In the genomic region with DNA sequence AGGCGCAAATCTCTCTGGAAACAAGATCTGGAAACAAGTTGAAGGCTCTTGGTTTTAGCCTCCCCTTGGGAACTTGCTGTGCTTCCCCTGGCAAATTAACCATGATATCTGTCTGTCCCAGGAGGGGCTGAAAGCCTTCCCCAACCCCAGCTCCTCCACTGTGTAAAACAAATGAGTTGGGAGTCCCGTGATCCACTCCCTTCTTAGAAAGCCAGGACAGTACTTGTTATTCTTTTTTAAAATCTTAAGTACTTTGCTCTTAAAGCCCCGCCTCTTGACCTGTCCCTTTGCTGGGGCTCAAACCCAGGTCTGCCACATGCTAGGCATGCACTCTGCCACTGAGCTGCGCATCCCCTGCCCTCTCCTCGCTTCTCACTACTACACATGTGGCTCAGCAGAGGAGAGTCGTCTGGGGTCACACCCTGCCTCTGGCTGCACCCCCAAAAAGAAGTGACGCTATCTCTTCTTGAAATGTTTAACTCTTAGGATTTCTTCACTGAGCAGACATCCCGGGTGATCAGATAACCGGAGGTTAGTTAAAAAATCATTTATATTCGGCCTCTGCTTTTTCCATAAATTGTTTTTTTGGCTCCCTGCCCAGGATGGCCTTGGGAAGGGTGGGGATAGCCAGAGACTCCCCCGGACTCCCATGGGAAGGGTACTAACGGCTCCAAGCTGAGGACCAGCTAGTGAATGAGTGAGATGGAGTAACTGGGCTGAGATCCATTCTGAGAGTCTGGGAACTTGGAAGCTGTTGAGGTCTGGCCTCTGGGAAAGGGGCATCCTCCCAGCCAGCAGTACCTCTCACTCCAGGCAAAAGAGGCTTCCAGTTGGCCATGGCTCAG, we compare ENCODE assay signal across 15 mouse cellular contexts. TPM values are rescaled to one million over a fixed set of nuclear protein-coding genes. Genes with fewer than 3 reads are reported as not detected.
DNase-seq lines count a peak whose midpoint lies in the region; ATAC-seq lines count a peak whose summit lies in the region.
"Had no signal": no experiment of that assay in that cellular context is flagged by ENCODE, and none has a peak within 500 bp of the region (broad histone marks: within the 10 kb centered on the region; RNA-seq: fewer than 3 reads in every experiment).

No protein-coding gene starts in this region.

- peaks cover 37% of the 10 kb centered on the region for H3K4me1 ChIP-seq in intestine, embryonic 15.5 days (replicated peaks)

- no peak overlapping the region for H3K4me3 ChIP-seq in intestine, embryonic 15.5 days (replicated peaks)
- H3K4me3 ChIP-seq: embryonic facial prominence, embryonic 12.5 days; forebrain, embryonic 12.5 days; heart, embryonic 13.5 days; hindbrain, embryonic 15.5 days had no signal

- DNase-seq in heart, postnatal 4 days = peak; percentile 47
- no peak for DNase-seq in heart, adult 8-10 months (ENCODE audit: low spot score)
- DNase-seq in ovary, adult 18-20 months (ENCODE audit: low spot score) = peak; percentile 53
- DNase-seq in ovary, postnatal 10 days (ENCODE audit: low spot score) = no peak
- DNase-seq in testis, postnatal 14 days (ENCODE audit: low spot score) = peak; percentile 46
- DNase-seq in frontal cortex, postnatal 25 days (ENCODE audit: low spot score in 2 of 2) = no peak
- DNase-seq: cerebellum, adult 9-10 months; kidney, postnatal 10 days; right cerebral cortex, postnatal 25 days had no signal

- WGBS in intestine, embryonic 15.5 days = 28% methylated on average over 12 of the region's 12 CpGs

- H3K27me3 ChIP-seq in intestine, embryonic 15.5 days (replicated peaks) = no peaks in the 10 kb centered on the region
- H3K27me3 ChIP-seq: embryonic facial prominence, embryonic 12.5 days; forebrain, embryonic 12.5 days; heart, embryonic 13.5 days; hindbrain, embryonic 15.5 days had no signal

- no peak overlapping the region for H3K9ac ChIP-seq in intestine, embryonic 15.5 days
- H3K9ac ChIP-seq: embryonic facial prominence, embryonic 12.5 days; forebrain, embryonic 12.5 days; heart, embryonic 13.5 days; hindbrain, embryonic 15.5 days had no signal

- no peaks in the 10 kb centered on the region for H3K9me3 ChIP-seq in intestine, embryonic 15.5 days
- H3K9me3 ChIP-seq: embryonic facial prominence, embryonic 12.5 days; forebrain, embryonic 12.5 days; heart, embryonic 13.5 days; hindbrain, embryonic 15.5 days had no signal

- no peaks in the 10 kb centered on the region for H3K36me3 ChIP-seq in intestine, embryonic 15.5 days
- H3K36me3 ChIP-seq: embryonic facial prominence, embryonic 12.5 days; forebrain, embryonic 12.5 days; heart, embryonic 13.5 days; hindbrain, embryonic 15.5 days had no signal

- 0 out of 2 replicates have a peak overlapping the region, but pooled peaks have one; percentile 3 for H3K4me2 ChIP-seq in intestine, embryonic 15.5 days (replicated peaks)
- H3K4me2 ChIP-seq: embryonic facial prominence, embryonic 12.5 days; forebrain, embryonic 12.5 days; heart, embryonic 13.5 days; hindbrain, embryonic 15.5 days had no signal

- H3K27ac ChIP-seq in intestine, embryonic 15.5 days = peak overlapping the region; percentile 61
- H3K27ac ChIP-seq: embryonic facial prominence, embryonic 12.5 days; forebrain, embryonic 12.5 days; heart, embryonic 13.5 days; hindbrain, embryonic 15.5 days had no signal

- no peak for ATAC-seq in intestine, embryonic 15.5 days

RNA-seq across cellular contexts. Expression of a gene that starts 9.0 kb away (rescaled TPM):
- total RNA-seq in heart, postnatal 4 days (2021) = 10 to 100 TPM; 42.7 to 49.0 TPM
- total RNA-seq in heart, adult 8-10 months (2022) = 10 to 100 TPM; 25.4 to 29.3 (median 27.4) TPM
- 32.2 and 32.7 TPM in 2 replicates for polyA plus RNA-seq in intestine, embryonic 15.5 days (2015; fragmentation: Nextera tagmentation; extraction: Ambion mirVana)

RNA-seq across cellular contexts. Expression of a gene that starts 55.7 kb away (rescaled TPM):
- 1 to 10 TPM in 1 of 2 experiments, under 1 TPM in 1; 0.79 to 1.6 TPM for total RNA-seq in heart, postnatal 4 days (2021)
- total RNA-seq in heart, adult 8-10 months (2022) = under 1 TPM; 0.09 to 0.34 (median 0.16) TPM
- polyA plus RNA-seq in intestine, embryonic 15.5 days (2015; fragmentation: Nextera tagmentation; extraction: Ambion mirVana) = 3.6 and 4.2 TPM in 2 replicates
- total RNA-seq: gastrocnemius, adult 18-20 months had no signal

Comparison
In these comparisons a context has a peak if more than half of its experiments do, and no peak if none do; other contexts are left out.
1. DNase-seq: peak in heart, postnatal 4 days (single experiment), ovary, adult 18-20 months (single experiment) and testis, postnatal 14 days (single experiment); none in heart, adult 8-10 months (single experiment), ovary, postnatal 10 days (single experiment) and frontal cortex, postnatal 25 days (0 of 2).